Mouse (Mus musculus): ENCODE data around the gene 2610002M06Rik.

The 2610002M06Rik gene

GRCm38 (mm10) chrX:107816218-107816554 is at the start of gene 2610002M06Rik:
Gene 2610002M06Rik (minus strand): TSS chrX:107816334.
- DNase-seq (ENCODE audit: inconsistent ontology term): peak; percentile 91

DNA sequence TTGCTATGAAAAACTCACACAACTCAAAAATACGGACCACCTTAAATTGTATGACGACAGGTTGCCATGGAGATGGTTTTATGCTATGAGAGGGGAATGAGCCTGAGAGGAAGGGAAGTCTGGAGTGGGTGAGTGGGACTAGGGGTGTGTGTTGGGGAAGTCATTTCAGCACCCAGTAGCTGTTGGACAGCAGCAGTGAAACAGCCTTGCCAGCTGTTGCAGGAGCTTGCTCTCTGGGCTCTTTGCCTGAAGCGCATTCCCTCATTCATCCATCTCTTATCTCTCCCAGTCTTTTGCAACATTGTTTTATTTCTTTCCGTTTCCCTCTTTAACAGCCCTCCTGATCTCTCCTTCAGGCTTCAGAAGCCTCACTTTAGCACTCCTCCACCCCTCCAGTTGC is 42.0 kb upstream of the 2610002M06Rik start:
- no peak for DNase-seq (ENCODE audit: inconsistent ontology term)

DNA sequence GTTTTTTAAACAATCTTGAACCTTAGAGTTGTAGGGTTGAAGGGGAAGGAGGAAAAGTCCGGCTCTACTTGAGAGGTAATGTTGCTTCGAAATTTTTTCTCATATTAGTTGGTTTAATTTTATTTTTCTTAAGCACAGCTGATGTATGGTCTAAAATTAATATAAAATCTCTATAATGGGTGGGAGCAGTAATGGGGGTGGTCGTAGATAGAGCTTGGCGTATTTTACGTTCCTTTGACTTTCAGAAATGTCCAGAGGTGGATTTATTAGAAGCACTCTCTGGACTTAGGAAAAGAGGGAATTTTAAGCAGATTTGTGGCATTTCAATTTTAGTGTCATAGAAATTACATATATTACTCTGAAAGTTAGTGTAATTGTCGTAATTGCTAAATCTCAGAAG is 592 bp upstream of the 2610002M06Rik start:
- no peak for DNase-seq (ENCODE audit: inconsistent ontology term)

DNA sequence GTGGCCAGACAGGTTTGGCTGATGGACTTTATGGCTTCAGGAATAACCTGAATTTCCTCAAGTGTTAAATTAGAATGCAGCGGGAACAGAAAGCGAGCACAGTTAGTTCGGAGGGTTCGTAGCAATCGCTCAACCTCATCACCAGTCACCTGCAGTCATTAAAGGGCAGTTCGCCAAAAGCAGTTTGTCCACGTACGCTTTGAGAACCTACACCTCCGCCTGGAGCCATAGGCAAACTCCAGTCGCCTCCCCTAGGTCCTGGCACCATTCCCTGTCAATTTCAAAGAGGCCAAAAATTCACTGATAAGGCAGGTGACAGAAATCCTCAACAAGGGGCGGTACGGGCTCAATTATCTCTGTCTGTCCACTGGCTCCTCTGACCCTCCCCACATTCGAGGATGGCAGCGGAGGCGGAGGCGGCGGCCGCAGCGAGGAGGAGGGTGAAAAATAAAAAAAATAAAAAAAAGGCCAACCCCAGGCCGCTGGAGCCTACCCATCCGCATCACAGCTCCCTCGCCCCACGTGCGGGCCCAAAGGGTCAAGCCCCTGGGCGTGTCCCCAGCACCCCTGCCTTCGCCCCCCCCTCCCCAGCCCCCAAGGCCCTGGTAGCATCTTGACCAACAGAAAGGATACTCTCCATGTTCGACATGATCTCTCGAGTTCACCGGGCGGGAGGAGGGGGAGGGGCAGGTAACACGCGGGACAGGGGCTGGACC is 474 bp downstream of the 2610002M06Rik start:
- no peak for DNase-seq (ENCODE audit: inconsistent ontology term)

DNA sequence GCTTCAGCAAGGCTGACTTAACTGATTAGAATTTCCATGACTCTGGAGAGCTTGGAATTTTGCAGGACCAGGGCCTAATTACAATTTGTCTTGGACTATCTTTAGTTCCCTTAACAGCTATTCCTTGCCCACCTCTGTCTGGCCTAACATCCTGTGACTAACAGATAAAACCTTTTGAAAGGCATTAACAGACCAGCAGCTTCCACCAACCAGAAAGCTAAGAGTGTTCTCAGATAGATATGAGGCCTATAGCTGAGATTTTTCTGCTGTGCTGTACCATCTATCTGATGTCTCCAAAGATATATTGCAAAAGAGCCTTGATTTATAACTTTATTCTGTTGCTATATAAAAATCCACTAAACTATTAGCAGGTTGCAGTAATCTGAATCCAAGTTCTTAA is 4.0 kb downstream of the 2610002M06Rik start:
- no peak for DNase-seq (ENCODE audit: inconsistent ontology term)

DNA sequence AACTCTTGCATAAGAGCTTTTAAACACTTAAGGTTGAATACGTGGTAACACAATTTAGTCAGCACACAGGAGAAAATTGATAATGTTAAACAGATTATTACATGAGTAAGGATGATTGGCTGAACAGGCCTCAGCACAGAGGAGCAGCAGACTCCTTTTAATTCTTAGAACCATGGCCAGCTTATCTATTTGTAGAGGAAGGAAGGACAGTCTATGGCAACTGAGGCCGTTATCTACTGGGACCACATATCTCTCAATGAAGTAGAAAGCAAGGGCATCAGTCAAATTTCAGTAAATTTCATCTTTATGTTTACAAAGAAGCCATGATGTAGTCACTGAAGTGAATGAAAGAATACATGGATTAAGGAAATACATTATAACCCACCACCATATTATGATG is 19.2 kb downstream of the 2610002M06Rik start:
- no peak for DNase-seq (ENCODE audit: inconsistent ontology term)

GRCm38 (mm10) chrX:107795785-107796184 is 20.3 kb downstream of the 2610002M06Rik start:
- DNase-seq (ENCODE audit: inconsistent ontology term): no peak

- no peak for DNase-seq (ENCODE audit: inconsistent ontology term)
Measured at GRCm38 (mm10) chrX:107792290-107792689, 23.8 kb downstream of the 2610002M06Rik start, which contains the start of gene Tent5d. Gene Tent5d (plus strand): TSS chrX:107792590.

DNA sequence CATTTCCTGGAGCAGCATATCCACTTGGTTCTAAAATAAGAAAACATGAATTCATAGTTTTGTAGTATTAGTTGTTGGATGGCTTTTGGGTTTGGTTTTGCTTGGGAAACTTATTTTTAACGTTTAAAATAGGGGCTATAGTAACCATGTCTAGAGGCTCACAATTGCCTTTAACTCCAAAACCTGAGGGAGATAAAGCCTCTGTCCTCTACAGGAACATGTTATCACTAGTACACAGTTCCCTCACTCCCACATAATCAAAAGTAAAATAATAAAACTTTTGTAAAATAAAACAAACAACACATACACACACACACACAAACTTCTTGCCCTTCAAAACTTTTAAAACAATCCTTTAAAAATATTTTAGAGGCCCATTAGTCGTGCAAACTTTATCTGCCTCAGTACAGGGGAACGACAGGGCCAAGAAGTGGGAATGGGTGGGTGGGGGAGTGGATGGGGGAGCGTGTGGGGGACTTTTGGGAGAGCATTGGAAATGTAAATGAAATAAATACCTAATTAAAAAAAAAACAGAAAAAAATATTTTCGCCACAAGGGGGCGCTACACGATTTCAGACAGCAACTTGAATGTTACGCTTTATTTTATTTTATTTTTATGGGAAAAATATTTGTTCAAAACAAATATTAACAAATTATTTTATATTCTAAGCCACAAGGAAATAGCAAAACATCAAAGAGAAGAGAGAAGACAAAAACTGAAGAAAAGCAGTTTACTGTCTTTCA is 25.2 kb downstream of the 2610002M06Rik start:
- DNase-seq (ENCODE audit: inconsistent ontology term): no peak

DNA sequence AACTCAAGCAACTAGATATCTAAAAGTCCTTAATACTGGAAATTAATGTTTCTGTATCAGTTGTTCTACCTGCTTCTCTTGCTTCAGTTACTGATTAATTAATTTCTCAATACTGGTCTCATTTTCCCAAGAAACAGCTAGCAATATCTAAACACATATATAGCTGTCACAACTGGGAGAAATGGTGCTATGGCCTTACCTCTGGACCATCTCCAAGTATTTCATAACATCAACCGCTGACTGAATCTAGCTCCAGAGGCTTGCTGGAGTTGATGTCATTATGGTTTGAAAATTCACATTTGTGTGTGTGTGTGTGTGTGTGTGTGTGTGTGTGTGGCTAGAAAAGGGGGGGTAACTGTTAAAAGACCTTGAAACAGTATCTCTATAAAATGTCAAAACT is 26.0 kb downstream of the 2610002M06Rik start:
- DNase-seq (ENCODE audit: inconsistent ontology term): no peak

DNA sequence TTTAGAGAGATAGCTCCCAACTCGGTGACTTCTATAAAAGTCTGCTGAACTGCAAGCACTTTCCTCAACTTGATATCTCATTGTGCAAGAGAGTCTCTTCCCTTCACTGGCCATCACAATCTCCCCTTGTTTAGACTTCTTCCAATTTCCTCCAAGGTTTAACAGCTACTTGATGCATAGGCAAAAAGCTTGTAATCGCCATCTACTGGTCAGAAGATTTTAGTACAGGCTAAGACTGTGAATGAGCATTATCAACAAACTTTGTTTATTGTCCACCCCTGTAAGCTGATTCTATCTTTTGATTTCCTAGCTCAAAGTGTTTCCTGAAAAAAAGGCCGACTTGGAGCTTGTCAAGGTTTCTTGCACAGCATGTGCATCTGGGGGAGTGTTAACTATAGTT is 48.2 kb downstream of the 2610002M06Rik start:
- DNase-seq (ENCODE audit: inconsistent ontology term): peak; percentile 1
